Mouse (Mus musculus) testis, adult 10 weeks (tissue): ENCODE data around the gene Pdc. TPM values are rescaled to one million over a fixed set of nuclear protein-coding genes. Genes with fewer than 3 reads are reported as not detected.

Experiments
- polyA plus RNA-seq: library from polyadenylated mRNA; stranded (reverse); fragments of 350-450 nt; fragmentation: Illumina TruSeq; extraction: RNeasy Lipid Tissue Mini Kit (QIAGEN cat#74804); gene quantifications from one replicate; pipeline ENCODE4 v1.2.3, GENCODE M21; 2014; ENCODE audit warnings: low read depth, low replicate concordance

Pdc gene
- polyA plus RNA-seq, result not detected

DNA sequence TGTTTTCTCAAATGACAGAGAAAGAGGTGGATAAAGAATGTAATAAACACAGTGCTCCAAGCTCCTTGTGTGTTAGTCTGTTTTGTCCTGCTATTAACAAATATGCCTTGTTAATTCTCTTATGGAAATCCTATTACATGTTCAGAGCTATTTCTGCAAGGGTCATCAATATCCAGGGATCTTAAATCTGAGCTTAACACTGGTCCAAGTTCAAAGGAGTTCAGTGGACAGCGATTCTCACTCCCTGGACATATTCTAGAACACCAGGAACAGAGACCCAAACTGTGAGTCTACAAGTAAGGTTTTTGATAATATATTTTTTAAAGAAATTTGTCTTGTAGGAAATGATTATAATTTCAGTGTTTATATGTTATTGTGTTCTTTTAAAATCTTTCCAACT, at the start of gene Pdc:
Gene Pdc (plus strand): TSS at position 213 of the 400 bp plus-strand sequence.

Other genes starting within 250 kb of the Pdc start
- 0.08 TPM for gene Ptgs2, start 219.4 kb upstream of the Pdc start, polyA plus RNA-seq
- 114 TPM for gene Tpr, start 73.4 kb downstream of the Pdc start, polyA plus RNA-seq
- gene Odr4, start 73.7 kb downstream of the Pdc start, polyA plus RNA-seq, result 37.1 TPM
- 1.1 TPM for gene Prg4, start 146.7 kb downstream of the Pdc start, polyA plus RNA-seq